Mouse (Mus musculus) adrenal gland, postnatal 14 days (tissue): ENCODE results near the gene Aifm1. TPM values are rescaled to one million over a fixed set of nuclear protein-coding genes. Genes with fewer than 3 reads are reported as not detected.
"Not testable (repeated sequence)": the region's sequence is repeated elsewhere in the genome, so short reads cannot be mapped to it uniquely, and the experiment has no call there.

Experiments
- DNase-seq: peaks from one replicate; pipeline ENCODE4 v3.0.0; 2021; ENCODE audit warnings: mixed read lengths
- total RNA-seq: library from RNA; stranded (reverse); gene quantifications from 2 replicates; pipeline ENCODE4 v1.2.3, GENCODE M21; 2021

Gene Aifm1
- total RNA-seq, 1 experiment from 2014 or later = 208 TPM

DNA sequence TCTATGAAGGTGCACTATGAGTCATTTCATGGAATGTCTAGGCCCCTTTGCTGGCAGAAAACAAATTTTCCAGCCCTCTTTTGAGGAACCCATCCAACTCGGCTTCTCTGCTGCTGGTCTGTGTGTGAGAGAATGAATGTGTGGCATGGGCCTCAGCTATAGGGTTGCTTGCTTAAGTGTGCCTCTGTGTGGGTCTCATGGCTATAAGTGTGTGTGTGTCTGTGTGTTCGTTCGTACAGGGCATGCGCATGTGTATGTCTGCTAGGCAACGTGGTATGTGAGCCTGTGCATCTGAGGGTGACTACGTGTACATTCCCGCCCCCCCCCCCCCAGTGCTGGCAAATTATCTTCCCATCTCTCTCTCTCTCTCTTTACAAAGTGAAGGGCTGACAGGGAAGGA lies 52.9 kb downstream of the Aifm1 start:
- no peak for DNase-seq

DNA sequence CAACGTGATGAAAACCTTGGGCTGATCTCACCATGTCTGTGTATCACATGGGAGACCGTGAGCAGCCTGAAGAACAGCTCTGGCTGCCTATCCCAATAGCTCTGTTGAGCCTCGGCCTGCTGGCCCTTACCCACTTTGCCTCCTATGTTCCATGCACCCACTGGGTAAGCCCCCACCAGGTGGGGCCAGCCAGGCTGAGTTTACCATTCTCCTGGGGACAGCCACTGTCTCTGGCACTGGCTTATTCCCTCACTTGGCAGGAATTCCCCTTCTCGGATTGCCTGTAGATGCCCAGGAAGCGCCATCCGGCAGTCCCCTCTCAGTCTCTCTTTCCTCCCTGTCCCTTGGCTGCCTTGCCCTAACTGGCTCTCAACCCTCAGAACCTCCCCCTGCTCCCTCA lies 56.4 kb downstream of the Aifm1 start:
- no peak for DNase-seq

DNA sequence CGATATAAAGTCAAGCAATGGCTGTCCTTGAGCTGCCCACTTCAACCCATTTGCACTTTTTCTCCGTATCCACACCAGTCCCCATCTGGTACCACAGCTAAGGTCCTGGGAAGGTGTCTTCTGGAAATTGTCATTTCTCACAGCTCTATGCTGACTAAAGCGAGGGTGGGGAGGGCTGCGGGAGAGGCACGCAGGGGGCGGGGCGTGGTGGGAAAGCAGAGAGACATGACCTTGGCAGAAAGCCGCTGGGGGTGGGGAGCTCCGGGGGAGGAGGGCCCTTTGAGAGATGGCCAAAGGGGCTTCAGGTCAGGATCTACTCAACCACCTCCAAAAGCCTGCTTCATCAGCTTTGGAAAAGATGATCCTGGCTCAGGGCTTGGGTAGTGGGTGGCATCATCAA lies 58.3 kb downstream of the Aifm1 start:
- peak; percentile 69 for DNase-seq

DNA sequence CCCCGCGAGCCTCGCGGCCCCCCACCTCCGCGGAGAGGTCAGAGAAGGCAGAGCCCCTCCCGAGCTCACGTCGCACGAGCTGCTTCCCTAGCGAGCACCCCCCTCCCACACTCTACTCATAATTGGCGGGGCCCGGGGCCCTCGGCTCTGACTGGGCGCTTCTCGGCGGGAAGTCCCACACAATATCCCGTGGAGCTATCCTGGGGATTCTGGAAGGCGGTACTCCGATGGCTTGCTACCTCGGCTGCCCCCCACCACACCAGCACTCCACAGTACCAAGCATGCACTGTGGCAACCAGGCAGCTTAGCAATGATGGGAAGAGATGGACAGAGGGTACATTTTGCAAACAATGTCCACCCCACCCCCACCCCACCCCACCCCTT lies 58.9 kb downstream of the Aifm1 start:
- DNase-seq = no peak

DNA sequence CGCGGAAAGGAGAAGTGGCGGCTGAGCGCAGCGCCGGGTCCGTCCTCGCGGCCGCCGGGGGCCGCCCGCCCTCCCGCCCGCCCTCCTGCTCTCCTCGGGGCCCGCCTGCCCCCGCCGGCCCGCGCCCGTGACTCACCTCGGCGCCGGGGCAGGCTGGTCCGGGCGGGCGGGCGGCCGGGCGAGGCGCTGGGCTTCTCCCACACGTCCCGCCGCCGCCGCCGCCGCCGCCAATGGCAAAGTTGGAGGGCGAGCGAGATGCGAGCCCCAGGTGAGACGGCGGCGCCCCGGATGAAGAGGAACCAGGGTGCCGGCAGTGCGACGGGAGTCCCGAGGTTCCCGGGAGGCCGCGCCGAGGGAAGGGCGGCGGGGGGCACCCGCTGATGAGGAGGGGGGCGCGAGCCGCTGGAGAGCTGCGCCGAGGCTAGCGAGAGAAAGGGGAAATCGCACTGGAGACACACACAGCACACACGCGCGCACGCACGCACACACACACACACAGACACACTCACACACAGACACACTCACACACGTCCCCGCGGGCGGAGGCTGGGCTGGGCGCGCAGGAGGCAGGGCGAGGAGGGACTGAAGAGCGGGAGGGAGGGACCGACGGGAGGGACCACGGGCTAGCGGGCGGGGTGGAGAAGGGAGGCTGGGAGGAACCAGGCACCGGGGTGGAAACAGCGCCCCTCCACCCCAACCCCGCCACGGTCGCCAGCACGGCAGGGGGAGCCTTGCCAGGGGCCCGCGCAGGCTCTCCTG lies 59.4 kb downstream of the Aifm1 start:
- peak; percentile 89 for DNase-seq

DNA sequence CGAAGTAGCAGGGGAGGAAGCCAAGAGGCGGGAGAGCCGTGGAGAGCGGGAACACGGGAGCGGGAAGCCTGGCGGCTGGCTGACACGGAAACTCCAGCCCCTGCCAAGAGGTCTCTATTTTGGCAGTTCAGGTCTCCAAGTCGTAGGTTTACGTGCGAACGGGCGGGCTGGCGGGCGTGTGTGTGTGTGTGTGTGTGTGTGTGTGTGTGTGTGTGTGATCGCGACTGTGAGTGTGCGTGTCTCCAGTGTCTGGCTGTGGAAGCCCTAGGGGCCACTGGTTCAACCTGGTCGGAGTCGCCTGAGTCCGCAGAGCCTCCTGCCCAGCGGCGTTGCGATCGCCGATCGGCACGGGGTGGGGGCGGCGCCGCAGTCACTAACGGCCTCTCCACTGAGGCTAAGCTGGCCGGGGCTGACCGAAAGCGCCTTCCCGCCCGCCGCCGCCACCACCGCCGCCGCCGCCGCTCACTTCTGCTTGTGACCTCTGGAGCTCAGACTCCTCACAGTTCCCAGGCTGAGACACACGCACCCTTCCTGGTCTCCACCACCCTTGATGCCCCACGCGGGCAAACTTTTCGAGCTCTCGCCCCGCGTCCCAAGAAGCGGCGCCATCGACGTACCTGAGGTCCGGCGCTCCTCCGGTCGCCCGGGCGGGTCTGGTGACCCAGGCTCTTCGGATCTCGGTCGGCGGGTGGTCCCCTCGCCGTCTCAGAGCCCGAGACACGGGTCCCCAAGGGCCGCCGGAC lies 60.3 kb downstream of the Aifm1 start:
- peak; percentile 64 for DNase-seq

DNA sequence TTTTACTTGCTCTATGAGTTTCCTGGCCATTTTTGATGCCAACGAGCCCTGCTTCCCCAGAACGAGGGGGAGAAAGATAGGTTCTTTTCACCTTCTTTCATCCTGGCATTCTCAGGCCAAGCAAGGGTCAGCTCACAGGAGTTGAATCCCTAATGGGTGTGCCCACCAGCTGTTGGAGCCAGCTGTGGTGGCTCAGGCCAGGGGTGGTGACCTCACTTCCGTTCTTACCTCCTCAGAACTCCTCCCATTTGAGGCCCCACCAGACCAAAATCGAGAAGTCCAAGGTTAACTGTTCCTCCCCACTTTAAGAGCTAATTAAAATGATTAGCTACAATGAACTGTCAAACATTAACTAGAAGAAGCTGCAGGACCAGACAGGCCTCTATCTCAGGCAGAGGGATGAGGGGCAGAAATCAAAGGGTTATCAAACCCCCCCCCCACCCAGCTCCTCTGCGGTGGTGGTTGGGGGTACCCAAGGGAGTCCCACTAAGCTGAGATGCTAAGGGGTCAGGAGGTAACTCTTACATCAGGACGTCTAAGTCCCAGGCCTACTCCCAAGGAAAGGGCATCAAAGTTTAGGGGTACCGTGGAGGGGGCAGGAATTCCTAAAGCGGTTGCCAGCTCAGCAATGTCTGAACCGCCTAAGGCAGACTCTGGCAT lies 61.0 kb downstream of the Aifm1 start:
- peak; percentile 12 for DNase-seq

DNA sequence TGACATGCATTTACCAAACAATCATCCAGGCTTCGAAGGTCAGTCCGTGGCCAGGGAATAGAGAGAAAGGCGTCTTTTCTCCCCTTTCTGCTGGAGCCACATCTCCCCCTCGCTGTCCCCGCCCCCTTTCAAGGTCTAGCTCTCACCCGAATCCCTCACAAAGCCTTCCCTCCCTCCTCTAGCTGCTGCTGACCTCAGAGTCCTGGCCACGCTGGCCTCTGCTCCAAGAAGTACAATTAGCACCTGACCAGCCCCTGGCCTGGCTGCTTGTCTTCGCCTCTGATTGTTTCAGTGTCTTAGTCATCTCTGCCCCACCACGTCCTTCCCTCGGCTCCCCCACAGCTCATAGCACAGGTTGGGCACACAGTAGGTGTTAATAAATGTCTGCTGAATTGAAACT lies 63.7 kb downstream of the Aifm1 start:
- DNase-seq = peak; percentile 64

DNA sequence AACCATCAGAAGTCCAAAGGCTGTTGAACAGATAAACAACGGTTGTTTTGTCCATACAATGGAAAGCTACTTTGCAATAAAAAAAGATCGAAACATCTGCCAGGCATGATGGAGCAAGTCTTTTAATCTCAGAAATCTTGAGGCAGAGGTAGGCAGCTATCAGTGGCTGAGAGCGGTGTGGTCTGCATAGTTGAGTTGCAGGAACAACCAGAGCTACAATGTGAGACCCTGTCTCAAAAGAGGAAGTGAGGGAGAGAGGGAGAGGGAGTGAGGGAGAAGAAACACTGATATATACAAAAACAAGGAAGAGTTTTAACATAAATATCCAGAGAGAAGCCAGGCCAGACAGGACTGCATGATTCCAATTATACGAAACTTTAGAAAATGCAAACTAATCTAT lies 68.7 kb downstream of the Aifm1 start:
- DNase-seq = no peak

DNA sequence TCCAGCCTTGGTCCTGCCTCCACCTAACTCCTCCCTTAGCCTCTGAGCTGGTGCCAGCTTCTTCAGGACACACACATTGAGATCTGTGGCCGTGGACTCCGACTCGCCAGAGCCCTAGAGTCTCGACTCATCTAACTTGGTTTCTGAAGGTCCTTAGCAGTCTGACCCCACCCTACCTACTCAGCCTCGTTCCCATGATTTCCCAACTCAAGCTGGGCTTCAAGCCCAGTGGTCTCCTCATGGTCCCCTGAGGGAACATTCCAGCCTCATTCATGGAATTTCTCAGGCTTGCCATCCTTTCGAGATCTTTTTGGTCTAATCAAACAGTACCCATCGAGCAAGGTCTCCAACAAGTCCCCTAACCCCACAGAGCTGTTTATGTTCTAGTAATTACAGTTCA lies 71.4 kb downstream of the Aifm1 start:
- DNase-seq = no peak

DNA sequence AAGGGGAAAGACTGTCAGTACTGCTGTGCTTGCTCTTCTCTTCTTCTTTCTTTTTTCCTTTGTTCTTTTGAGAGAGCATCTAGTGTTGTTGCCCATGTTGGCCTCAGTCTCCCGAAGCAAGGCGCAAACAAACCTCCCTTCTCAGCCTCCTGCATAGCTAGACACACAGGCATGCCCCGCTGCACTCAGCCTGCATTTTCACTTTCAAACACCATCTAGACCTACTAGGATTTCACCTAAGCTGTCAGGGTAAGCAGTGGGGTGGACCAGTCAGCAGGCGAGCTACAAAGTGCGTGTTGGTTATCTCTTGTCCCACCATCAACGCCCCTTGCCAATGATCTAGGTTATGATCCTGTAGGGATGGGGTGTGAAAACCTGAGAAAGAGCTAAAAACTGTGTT lies 71.8 kb downstream of the Aifm1 start:
- no peak for DNase-seq

DNA sequence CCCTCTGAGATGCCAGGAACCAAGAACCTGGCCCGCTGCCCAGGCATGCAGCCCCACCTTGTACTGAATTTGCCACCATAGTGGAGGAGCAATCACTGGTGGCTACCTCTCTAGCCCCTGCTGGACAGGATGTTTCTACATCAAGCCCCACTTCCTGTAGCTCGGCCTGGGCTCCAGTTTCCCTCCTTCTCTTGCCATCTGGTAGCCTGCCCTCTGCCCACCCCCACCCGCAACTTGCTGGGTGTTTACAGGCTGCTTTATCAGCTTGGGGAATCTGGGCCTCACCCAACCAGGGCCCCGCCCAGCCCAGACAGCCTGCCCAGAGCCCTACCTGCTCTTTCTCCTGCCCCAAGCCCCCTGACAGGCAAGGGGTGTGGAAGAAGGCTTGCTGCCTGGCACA lies 74.3 kb downstream of the Aifm1 start:
- peak; percentile 43 for DNase-seq

DNA sequence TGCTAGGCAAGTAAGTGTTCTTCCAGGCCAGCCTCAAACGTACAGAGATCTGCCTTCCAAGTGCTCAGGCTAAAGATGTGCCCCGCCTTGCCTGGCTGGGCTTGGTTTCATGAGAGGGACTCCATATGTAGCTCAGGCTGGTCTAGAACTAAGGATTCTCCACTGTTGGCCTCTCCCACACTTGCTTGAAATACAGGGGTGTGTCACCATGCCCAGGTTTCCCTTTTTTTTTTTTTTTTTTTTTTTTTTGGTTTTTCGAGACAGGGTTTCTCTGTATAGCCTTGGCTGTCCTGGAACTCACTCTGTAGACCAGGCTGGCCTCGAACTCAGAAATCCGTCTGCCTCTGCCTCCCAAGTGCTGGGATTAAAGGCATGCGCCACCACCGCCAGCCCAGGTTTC lies 77.3 kb downstream of the Aifm1 start:
- not testable (repeated sequence) for DNase-seq

DNA sequence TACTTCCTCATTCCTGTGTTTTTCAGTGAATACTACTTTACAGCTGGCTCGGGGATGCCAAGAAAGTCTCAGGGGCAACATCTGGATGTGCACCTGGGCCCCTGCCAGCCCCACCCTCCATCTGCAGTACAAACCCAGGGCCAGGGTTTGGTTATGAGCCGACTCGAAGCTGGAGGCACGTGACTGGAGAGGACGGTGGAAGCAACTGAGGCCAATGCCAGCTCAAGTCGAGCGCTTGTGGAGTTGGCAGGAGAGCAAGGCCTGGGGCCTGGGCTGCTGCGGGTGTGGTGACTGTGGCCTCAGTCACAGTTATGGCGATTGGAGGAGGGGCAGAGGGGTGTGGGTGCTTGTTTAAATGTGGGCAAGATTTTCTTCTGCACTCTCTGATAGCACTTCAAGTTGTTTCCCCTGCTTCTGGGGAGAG lies 77.9 kb downstream of the Aifm1 start:
- DNase-seq = peak; percentile 31

DNA sequence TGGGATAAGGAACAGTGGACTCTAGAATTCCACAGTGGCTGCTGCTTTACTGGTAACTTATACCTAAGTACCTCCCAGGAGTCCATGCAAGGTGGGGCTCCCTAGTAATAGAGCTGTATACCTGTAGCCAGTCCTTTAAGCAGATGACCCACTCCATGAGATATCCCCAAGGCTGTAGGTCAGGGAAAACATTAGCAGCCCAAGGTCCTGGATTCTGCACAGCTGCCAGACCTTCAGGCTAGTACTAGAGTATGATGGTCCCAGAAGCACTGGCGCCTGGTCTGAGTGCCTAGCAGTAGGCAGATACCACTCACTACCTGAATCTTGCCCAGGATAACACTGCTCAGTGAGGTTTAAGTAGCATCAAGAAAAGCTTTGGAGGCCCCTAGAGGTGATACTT lies 79.1 kb downstream of the Aifm1 start:
- peak; percentile 36 for DNase-seq

DNA sequence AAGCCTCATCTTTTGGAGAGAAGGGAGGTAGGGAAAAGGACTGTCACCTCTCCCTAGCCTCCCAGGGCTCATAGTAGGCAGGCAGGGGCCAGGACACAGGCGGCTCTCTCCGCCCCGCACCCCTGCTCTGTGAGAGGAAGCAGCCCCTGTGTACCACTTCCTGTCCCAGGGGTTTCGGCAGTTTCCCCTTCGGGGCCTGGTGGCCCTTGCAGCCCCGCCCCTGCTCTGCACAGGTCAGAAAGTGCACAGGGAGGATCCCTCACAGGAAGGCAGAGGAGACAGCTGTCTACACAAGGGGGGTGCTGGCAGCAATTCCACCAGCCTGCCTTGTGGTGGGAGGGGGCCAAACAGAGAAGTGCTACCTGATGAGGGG lies 79.8 kb downstream of the Aifm1 start:
- DNase-seq = peak; percentile 60

DNA sequence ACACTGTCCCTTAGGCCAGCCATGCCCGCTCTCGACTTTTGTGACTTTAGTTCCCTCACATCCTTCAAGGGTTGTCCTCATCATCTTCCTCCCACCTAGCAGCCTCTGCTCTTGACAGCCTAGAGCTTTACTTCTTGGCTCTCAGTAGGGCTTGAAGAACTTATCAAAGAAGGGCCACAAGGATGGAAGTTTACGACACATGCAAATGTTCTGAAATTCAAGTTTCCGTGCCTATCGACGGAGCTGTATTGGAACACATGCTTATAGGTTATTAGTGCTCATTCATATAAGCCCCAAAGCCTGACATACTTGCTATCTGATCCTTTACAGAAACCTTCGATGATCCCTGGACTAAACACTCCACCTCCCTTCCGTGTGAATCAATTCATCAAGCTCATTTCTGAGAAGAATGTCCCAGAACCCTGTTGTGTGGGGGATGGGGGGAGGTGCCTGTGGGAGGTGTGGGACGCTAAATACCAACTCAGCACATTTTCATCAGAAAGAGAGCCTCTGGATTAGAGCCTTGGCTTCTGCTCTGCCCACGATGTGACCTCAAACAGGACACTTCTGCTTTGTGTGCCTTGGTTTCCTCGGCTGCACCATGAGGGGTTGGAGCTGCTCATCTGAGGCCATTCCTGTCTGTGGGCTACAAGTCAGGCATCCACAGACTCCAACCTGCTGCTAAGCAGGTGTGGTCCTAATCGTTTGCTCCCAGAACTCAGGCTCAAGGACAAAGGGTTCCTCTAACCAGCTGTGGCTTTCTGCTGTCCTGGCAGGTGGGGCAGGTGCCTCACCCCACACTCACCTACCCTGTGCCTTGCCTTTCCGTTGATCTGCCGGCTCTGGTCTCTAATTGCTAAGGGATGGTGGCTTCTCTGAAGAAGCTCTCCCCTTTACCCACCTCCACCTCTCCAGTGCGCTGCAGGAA lies 80.5 kb downstream of the Aifm1 start:
- no peak for DNase-seq

DNA sequence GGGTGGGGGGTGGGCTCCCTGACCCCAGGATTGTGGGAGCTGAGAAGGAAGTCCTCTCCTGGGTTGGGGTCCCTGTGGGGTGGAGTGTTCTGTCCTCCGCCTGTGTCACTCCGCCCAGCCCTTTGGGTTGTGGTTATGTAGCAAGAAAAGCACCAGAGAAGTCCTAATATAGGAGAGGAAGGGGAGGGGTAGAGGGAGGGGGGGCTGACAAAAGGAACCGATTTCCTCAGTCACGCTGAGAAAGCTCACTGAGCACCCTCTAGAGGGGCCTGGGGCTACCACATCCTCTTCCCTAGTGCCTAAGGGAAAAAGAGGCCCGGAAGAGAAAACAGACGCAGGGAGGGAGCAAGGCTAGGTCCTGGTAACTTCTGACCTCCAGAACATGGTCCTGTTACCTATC lies 83.8 kb downstream of the Aifm1 start:
- DNase-seq = peak; percentile 31

DNA sequence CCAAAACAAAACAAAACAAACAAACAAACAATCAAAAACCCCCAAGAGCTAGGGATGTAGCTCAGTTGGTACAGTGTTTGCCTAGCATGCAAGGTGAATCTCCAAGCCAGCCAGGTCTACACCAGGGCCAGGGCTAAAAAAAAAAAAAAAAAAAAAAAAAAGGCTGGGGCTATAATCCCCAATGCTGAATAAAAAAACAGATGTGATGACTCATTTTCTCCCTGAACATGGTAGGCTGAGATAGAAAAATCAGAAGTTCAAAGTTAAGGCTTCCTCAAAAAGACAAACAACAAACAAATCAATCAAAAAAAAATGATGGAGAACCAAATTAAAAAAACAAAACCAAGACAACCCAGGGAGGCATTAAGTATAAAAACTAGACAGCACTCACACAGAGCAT lies 84.3 kb downstream of the Aifm1 start:
- no peak for DNase-seq

DNA sequence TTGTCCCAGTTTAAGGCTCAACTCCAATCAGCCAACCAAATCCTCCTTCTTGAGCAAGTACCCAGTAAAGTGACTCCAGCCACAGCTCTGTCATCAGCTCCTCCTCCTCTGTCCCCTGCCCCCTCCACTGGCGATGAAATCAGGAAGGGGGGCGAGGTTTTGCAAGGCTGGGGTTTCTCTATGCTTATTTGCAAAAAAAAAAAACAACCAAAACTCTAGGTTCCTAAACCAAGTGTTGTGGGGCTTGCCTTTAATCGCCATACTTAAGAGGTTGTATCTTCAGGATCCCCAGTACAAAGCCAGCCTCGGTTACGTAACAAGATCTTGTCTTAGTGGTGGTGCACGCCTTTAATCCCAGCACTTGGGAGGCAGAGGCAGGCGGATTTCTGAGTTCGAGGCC lies 84.7 kb downstream of the Aifm1 start:
- DNase-seq = no peak

DNA sequence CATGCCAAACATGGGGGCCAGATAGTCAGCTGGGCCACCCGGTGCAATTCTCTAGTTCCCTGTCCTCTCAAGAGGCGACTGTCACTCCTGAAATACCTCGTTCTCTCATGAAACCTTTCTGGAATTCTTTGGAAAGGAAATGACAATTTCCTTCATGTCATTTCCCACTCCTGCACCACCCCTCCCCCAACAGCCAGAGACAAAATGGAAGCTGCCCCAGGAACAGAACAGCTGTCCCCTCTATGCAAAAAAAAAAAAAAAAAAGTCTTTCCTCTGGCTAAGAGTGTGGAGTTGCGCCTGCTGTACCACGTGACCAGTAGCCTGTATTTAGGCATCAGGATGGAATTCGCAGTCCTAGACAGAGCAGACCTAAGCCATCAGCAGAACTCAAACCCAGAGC lies 85.1 kb downstream of the Aifm1 start:
- peak; percentile 41 for DNase-seq

DNA sequence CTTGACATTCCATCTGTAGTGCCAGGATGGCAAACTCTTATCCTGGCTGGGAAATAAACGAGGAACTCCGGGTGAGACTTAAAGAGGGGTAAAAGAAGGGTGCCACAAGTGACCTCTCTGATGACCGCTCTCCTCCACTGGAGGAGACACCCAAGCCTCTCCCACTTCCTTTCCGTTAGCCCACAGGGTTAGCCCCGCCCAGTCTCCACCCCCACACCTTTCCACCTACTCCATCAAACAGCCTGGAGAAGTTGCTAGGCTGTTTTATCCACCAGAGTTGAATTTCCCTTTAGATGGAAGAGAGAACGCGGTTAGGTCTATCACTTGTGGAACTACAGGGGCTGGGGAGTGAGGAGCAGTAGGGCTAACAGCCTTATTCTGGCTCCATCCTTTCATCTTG lies 88.1 kb downstream of the Aifm1 start:
- peak; percentile 23 for DNase-seq
